ENCODE assay signal across 26 mouse cellular contexts in genomic region chr6:106705506-106706035, GRCm38 (mm10). TPM values are rescaled to one million over a fixed set of nuclear protein-coding genes. Genes with fewer than 3 reads are reported as not detected.
DNase-seq lines count a peak whose midpoint lies in the region; ATAC-seq and TF ChIP-seq lines count a peak whose summit lies in the region.
"Had no signal": no experiment of that assay in that cellular context is flagged by ENCODE, and none has a peak within 500 bp of the region (broad histone marks: within the 10 kb centered on the region; RNA-seq: fewer than 3 reads in every experiment).

No protein-coding gene starts in this region.

- no peak for TF ChIP-seq CTCF in kidney, postnatal 0 days (IDR thresholded peaks at IDR 0.05; ENCODE audit: low read depth)

- no peaks in the 10 kb centered on the region for H3K4me1 ChIP-seq in kidney, postnatal 0 days (replicated peaks; ENCODE audit: insufficient read depth, low read length)
- H3K4me1 ChIP-seq: embryonic facial prominence, embryonic 13.5 days; forebrain, embryonic 10.5 days had no signal

- 10% methylated on average over 3 of the region's 3 CpGs for WGBS in kidney, postnatal 0 days

- no peaks in the 10 kb centered on the region for H3K9me3 ChIP-seq in kidney, postnatal 0 days (replicated peaks; ENCODE audit: low read length)
- H3K9me3 ChIP-seq: embryonic facial prominence, embryonic 13.5 days; forebrain, embryonic 10.5 days had no signal

- H3K27me3 ChIP-seq in kidney, postnatal 0 days (ENCODE audit: insufficient read depth, low read length), result no peaks in the 10 kb centered on the region
- H3K27me3 ChIP-seq: embryonic facial prominence, embryonic 13.5 days had no signal

- no peak overlapping the region for H3K27ac ChIP-seq in kidney, postnatal 0 days
- H3K27ac ChIP-seq: embryonic facial prominence, embryonic 13.5 days; forebrain, embryonic 10.5 days; gastrocnemius, adult 2 months; hindbrain, embryonic 14.5 days had no signal

- ATAC-seq in kidney, postnatal 0 days (replicated peaks; ENCODE audit: low FRiP score, low read depth), result no peak
- no peak for ATAC-seq in erythroblast, adult 5-6 weeks (replicated peaks; ENCODE audit: low FRiP score, poor library complexity, severe bottlenecking)
- ATAC-seq: activated CD4-positive, CD25-positive, alpha-beta regulatory T cell, adult 4 months; forebrain, embryonic 14.5 days had no signal

- peak; percentile 20 for DNase-seq in kidney, adult 11 months
- no peak for DNase-seq in kidney, postnatal 4 days
- DNase-seq in kidney, adult 9 months, result peak; percentile 76
- peak; percentile 6 for DNase-seq in kidney, postnatal 0 days (ENCODE audit: low spot score)
- DNase-seq in kidney, postnatal 36 days, result peak; percentile 26 to 39
- no peak for DNase-seq in urinary bladder, postnatal 10 days (ENCODE audit: low spot score)
- DNase-seq in T-cell, adult 2 months (ENCODE audit: low spot score), result no peak
- DNase-seq: adrenal gland, postnatal 14 days; cerebellum, adult 11-12 months; cerebellum, adult 9-10 months; cerebellum, postnatal 25 days; gastrocnemius, adult 2 months; gastrocnemius, postnatal 25 days; heart, postnatal 10 days had no signal

- H3K4me3 ChIP-seq in kidney, postnatal 0 days (replicated peaks; ENCODE audit: low read depth, low read length), result no peak overlapping the region
- H3K4me3 ChIP-seq: embryonic facial prominence, embryonic 13.5 days; erythroblast, embryonic 14.5 days; forebrain, embryonic 10.5 days; gastrocnemius, adult 2 months had no signal

- H3K36me3 ChIP-seq in kidney, postnatal 0 days (ENCODE audit: insufficient read depth, low read length), result no peaks in the 10 kb centered on the region
- H3K36me3 ChIP-seq: embryonic facial prominence, embryonic 13.5 days; forebrain, embryonic 10.5 days had no signal

- H3K9ac ChIP-seq in kidney, postnatal 0 days (ENCODE audit: low read depth, low read length), result no peak overlapping the region
- H3K9ac ChIP-seq: embryonic facial prominence, embryonic 13.5 days; hindbrain, embryonic 14.5 days had no signal

- H3K4me2 ChIP-seq in kidney, postnatal 0 days (ENCODE audit: low read length), result no peak overlapping the region
- H3K4me2 ChIP-seq: embryonic facial prominence, embryonic 13.5 days; hindbrain, embryonic 14.5 days had no signal

RNA-seq across cellular contexts. Expression of gene Il5ra, which starts 43.3 kb away (rescaled TPM):
- polyA plus RNA-seq in kidney, postnatal 0 days (2015; fragmentation: Nextera tagmentation; extraction: Ambion mirVana), result 0.97 and 1.2 TPM in 2 replicates
- 1.7 and 5.9 TPM in 2 replicates for total RNA-seq in erythroblast, adult 5-6 weeks (2015; ENCODE audit: low replicate concordance)
- total RNA-seq in erythroblast, adult 5-6 weeks (2017; ENCODE audit: low replicate concordance), result 0.68 and 0.70 TPM in 2 replicates
- total RNA-seq: adrenal gland, adult 18-20 months; gastrocnemius, adult 2 months; gastrocnemius, postnatal 25 days; heart, postnatal 10 days; MEL had no signal
- polyA plus RNA-seq: C2C12; cortical plate, adult 2 months; embryonic facial prominence, embryonic 13.5 days; erythroblast, embryonic 14.5 days; forebrain, embryonic 10.5 days; forebrain, embryonic 14.5 days; heart, embryonic 14.5 days; hindbrain, embryonic 14.5 days had no signal

Comparison
In these comparisons a context has a peak if more than half of its experiments do, and no peak if none do; other contexts are left out.
1. DNase-seq: peak in kidney, adult 11 months (single experiment), kidney, adult 9 months (single experiment), kidney, postnatal 0 days (single experiment) and kidney, postnatal 36 days (2 of 2); none in kidney, postnatal 4 days (0 of 2), urinary bladder, postnatal 10 days (single experiment) and T-cell, adult 2 months (single experiment).